Mouse (Mus musculus): ENCODE measurements around the gene Gcsh.

Gene Gcsh

GRCm38 (mm10) chr8:116993095-116993867 lies at the start of gene Gcsh:
Gcsh (minus strand) TSS chr8:116993537.
- DNase-seq = peak; percentile 99 to 100

DNA sequence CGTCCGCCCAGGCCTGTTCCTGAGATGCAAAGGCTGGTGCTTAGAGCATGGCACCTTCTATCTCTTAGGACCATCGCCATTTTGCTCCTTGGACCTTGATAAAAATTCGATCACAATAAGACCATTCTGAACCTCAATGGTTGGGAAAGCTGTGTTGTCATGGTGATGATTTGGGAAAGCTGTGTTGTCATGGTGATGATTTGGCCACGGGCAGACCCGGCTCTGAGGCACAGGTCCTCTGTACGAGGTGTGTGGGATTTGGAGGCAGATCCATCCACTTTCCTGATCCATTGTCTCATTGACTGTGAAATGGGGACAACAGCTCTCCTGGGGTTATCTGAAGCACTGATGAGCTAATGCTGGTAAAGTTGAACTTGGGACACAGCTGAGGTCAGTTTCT lies 46.5 kb upstream of the Gcsh start:
- no peak for DNase-seq

GRCm38 (mm10) chr8:117037374-117037935 lies 44.1 kb upstream of the Gcsh start:
- no peak for DNase-seq

DNA sequence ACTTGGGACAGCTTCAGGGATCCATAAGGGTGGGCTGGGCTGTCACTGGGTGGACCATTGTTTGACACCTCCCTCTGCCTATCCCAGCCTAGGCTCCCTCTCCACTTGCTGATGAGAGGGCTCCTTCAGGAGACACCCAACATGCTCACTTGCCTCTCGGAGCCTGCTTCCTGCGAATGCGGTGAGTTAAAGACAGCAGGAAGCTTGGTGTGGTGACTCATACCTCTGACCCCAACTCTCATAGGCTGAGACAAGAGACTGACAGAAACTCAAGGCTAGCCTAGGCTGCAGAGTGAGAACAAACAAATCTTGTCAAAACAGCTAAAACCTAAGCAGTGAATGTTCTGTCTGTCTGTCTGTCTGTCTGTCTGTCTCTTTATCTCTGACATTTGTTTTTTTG lies 40.1 kb upstream of the Gcsh start:
- DNase-seq = no peak

DNA sequence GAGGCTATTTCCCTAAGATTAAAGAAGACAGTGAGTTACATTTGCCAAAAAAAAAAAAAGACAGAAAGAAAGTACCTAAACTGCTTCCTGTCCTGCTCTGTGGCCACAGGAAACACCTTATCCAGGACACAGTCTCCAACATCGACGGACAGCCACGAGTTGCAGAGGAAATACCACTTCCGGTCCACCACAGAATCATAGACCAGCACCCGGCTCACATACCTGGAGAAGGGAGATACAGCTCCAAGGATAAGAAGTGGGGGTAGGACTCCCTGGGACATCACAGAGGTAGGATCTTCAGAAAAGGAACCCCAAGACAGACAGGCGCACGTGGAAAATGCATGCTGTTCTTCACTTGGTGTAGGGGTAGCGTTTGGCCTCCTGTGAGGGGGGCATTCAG lies 39.3 kb upstream of the Gcsh start:
- DNase-seq = no peak

GRCm38 (mm10) chr8:117031476-117031875 lies 38.1 kb upstream of the Gcsh start:
- DNase-seq = no peak

- DNase-seq = no peak
Observed at GRCm38 (mm10) chr8:117028686-117029085, 35.3 kb upstream of the Gcsh start.

DNA sequence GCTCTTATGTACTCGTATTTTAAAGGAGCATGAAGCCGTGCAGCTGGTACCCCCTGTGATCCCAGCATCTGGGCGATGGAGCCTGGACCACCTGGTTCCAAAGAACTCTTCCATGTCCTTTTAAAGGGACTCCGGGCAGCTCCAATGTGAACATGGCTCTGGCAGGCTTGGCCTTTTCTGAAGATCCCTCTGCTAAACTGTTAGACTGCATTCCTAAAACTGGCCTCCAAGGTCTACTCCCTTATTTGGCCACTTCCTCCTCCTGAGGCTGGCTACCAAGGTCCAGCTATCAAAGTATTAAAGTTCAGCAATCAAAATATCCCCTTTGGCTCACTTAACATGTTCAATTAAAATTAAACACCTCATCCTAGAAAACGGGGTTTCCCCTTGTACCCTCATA lies 34.3 kb upstream of the Gcsh start:
- no peak for DNase-seq

GRCm38 (mm10) chr8:117022297-117022993 lies 29.1 kb upstream of the Gcsh start:
- peak; percentile 22 to 47 for DNase-seq

DNA sequence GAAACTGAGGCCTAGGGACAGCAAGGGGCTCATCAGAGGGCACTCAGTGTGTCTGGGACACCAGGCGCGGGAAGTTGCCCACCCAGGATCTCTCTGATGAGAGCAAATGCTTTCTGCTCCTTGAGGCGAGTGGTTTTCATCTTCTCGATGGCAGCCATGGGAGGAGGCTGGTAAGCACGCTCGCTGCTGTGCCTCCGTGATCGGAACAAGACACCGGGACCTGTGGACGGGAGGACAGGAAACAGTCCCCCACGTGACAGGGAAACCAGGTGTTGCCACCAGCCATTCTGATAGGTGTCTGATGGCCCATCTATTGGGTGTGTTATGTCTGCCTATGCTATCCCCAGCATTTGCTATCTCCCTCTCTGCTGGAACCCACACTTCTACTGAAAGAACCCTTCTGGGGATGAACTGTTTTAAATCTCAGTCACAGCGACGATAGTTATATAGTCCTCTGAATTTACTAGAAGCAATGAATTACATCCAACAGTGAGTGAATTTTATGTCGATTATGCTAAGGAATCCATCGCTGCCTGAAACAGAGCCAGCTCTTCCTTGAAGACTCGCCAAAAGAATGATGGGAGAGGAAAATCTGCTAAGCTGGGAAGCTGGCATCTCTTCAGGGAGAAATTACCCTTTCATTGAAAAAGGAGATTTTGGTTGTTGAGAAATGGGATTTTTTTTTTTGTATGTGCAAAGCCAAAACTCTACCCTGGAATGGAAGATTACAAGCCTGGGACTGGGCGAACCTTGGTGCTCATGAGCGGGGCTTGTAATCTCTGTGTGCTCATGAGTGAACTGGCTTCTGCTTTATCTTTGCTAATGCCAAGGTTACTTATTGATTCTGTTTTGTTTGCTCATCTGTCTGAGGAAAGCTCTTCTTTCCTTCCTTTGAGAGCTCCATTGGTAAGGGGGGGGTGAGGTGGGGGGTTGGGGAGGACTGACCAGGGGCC lies 26.3 kb upstream of the Gcsh start:
- DNase-seq = no peak

DNA sequence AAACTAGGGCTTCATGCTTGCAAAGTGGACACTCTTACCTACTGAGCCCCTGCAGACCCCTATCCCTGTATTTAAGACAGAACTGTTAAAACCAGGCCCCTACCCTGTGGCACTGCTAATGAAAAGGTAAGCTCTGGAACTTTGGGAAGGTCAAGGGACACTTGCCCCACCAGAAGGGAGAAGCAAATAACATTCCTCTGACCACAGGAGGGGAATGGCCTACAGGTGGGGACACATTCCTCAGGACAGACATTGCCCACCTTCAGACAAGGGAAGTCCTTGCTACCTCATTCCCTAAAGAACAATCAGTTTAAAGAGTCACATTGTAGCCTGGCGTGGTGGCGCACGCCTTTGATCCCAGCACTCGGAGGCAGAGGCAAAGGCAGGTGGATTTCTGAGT lies 24.6 kb upstream of the Gcsh start:
- no peak for DNase-seq

GRCm38 (mm10) chr8:117017006-117017405 lies 23.7 kb upstream of the Gcsh start:
- no peak for DNase-seq

DNA sequence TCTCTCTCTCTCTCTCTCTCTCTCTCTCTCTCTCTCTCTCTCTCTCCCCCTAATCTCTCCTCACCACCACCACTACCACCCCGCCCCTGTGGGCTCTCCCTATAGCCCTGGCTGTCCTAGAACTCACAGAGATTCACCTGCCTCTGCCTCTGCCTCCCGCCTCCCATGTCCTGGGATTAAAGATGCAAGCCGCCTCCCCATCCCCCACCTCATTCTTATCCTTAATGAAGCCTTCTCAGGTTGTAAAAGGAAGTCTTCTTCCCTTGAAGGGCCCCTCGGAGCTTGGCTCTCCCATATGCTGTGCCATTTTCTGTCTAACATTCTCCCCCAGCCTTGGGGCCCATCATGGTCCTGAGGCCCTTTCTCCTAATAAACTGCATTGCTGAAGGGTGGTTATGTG lies 22.3 kb upstream of the Gcsh start:
- DNase-seq = no peak

GRCm38 (mm10) chr8:117011366-117011765 lies 18.0 kb upstream of the Gcsh start:
- no peak for DNase-seq

GRCm38 (mm10) chr8:116994016-116994716 lies 829 bp upstream of the Gcsh start:
- no peak for DNase-seq

DNA sequence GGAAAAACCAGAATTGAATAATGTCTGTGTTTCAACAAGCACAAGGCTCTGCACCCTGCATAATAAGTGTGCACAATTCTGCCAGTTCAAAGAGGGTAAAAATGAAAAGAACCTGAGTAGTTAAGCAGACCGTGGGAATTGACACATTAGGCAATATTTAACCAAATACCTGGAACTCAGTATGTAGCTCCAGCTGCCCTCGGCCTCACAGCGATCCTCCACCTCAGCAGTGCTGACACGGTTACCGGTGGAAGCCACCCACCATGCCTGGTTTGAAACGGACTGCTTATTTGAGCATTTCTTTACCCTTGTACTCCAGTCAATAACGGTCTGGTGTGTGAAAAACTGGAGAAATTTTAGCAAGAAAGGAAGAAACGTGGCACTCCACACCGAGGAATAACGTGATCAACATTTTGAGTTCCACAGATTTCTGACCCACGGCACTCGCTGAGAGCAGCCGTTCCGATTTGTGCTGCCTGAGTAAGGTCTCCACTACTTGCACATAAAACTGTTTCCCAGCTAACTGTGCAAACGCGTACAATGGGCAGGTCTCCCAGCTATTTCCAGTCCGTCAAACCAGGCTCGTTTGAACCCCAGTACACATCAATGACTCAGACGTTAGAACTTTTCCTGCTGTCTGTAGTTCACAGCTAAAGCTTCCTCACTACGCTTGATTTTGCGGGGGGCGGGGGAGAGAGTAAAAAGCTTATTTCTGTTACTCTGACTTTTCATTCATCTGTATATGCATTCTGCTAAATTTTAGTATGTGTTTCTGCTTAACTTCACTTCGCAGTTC lies 963 bp downstream of the Gcsh start:
- DNase-seq = peak; percentile 52 to 75

DNA sequence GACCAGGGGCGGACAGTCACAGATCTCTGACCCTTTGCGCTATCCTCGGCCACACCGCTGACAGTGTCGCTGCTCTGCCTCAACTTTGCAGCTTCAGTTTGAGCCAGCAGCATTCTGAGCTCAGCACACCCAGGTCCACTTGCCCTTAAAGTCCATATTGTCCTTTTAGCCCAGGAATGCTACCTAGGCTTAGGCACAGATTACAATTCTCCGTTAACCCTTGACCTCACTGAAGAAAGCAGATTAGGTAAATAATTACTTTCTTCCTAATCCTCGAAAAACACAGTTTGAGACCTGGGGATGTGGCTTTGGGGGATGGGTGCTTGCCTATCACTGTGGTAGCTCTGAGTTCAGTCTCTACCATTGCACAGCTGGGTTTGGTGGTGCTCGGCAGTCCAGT lies 2.1 kb downstream of the Gcsh start:
- DNase-seq = no peak

GRCm38 (mm10) chr8:116989842-116990241 lies 3.5 kb downstream of the Gcsh start:
- no peak for DNase-seq

DNA sequence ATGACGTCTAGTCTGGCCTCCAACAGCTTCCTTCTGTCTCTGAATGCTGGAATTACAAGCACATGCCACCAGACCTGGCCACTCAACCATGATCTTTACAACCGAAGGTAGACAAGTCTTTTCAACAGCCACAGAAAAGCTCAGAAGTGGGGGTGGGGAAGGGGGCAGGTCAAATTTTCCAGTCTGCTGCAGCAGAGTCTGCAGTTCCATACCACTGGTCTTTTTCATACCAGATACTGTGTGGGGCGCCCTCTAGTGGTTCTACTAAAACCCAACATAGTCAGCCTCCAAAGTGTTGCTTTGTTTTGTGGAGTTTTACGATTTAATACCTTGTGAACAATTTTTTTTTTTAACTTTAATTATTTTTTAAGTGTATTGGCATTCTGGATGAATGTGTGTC lies 13.2 kb downstream of the Gcsh start:
- DNase-seq = peak; percentile 71 to 81

GRCm38 (mm10) chr8:116978631-116979256 lies 14.6 kb downstream of the Gcsh start, which contains the start of gene 1700030J22Rik:
1700030J22Rik (minus strand) TSS chr8:116978959.
- peak; percentile 99 for DNase-seq

GRCm38 (mm10) chr8:116978052-116978451 lies 15.3 kb downstream of the Gcsh start:
- no peak for DNase-seq
